Mouse (Mus musculus) small intestine, adult 2 months (tissue): ENCODE measurements around the gene Rfc1.

Experiments
- CTCF ChIP-seq: fragments of 200-500 bp; IDR thresholded peaks from 2 replicates; pipeline ENCODE4 v1.5.1; 2012; ENCODE audit warnings: low read depth, mild to moderate bottlenecking, control low read depth, inconsistent platforms, low read length, moderate library complexity, mixed read lengths; ENCODE audit not compliant: insufficient replicate concordance, insufficient read length; ENCODE audit errors: extremely low read depth
- POLR2A ChIP-seq: fragments of 200-500 bp; IDR thresholded peaks from 2 replicates; pipeline ENCODE4 v1.6.1; 2012; ENCODE audit warnings: low read depth, mild to moderate bottlenecking, control low read depth, inconsistent platforms, low read length, moderate library complexity

DNA sequence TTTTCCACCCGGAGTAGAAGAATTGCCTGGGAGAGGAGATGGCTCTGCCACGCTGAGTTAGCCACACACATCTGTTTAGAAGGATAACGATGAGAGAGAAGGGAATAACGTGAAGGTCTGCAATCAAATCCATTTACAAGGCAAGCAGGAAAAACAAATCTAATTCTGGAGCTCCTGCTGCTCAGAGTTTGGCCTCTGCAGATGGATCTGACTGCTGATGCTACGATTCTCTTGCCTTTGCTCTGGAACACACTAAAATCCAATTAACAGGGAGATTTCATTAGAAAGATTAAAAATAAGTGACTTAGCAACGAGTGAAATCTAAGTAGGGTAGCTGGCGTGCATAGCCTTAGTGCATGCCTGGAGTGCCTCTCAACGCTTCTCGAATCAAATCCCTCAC, 30.0 kb downstream of the Rfc1 start:
- TF ChIP-seq POLR2A: no peak
- TF ChIP-seq CTCF: no peak
